Mouse (Mus musculus): ENCODE measurements around the gene Tbx21. TPM values are rescaled to one million over a fixed set of nuclear protein-coding genes. Genes with fewer than 3 reads are reported as not detected.
A peak's percentile ranks its signal among the peaks of the same experiment; 100 is the strongest.

Tbx21 gene
- total RNA-seq, 1 experiment from 2014 or later: 0.45 TPM

- ATAC-seq (replicated peaks in 1 of 2; ENCODE audit: insufficient read depth in 1 of 2, low FRiP score in 2 of 2, low TSS enrichment in 1 of 2, low read depth in 1 of 2, poor library complexity in 2 of 2, severe bottlenecking in 2 of 2): no peak
These were observed 24.1 kb upstream of the Tbx21 start for GRCm38 (mm10) chr11:97139256-97139655.

DNA sequence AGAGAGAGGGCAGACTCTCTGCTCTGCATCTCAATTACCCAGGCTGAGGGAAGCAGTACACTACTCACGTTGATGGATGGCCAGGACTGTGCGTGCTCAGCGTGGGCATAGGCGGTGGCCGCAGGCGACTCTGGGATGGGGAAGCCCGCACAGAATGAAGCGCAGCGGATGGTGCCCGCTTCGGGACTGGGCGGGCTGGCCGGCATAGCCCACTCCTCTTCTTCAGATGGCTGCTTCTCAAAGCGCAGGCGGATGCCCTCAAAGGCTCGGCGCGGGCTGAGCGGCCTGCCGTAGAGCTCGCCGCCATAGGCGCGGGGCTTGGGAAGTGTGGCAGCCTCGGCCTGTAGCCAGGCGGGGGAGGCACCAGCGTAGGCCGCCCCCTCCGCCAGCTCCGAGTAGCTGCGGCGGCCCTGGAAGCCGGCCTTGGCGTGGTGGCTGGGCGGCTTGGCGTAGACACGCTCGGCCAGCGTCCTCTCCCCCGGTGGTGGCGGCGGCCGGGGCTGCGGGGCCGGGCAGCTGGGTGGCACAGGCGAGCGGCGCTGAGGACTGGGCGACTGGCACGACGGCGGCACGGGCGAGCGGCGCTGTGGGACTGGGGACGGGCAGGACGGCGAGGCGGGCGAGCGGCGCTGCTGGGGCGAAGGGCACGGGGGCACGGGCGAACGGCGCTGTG lies 23.6 kb upstream of the Tbx21 start:
- no peak for ATAC-seq (replicated peaks in 1 of 2; ENCODE audit: insufficient read depth in 1 of 2, low FRiP score in 2 of 2, low TSS enrichment in 1 of 2, low read depth in 1 of 2, poor library complexity in 2 of 2, severe bottlenecking in 2 of 2)

DNA sequence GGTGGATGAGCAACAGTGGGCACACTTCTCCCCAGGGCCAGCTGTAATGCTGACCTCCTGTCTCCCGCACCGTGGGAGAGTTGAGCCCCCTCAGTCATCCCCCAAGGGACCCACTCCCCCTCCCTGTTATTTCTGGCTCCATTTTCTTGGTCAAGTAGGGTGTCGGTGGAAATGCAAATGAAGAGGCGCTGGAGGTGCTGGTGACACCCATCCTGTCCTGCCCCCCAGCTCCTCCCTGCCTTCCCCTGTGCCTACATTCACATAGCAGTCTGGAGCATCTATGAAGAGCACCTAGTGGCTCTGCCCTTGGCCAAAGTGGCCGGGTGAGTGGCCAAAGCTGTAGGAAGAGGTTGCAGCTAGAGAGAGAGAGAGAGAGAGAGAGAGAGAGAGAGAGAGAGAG lies 18.1 kb upstream of the Tbx21 start:
- ATAC-seq (replicated peaks in 1 of 2; ENCODE audit: insufficient read depth in 1 of 2, low FRiP score in 2 of 2, low TSS enrichment in 1 of 2, low read depth in 1 of 2, poor library complexity in 2 of 2, severe bottlenecking in 2 of 2): no peak

- ATAC-seq (replicated peaks in 1 of 2; ENCODE audit: insufficient read depth in 1 of 2, low FRiP score in 2 of 2, low TSS enrichment in 1 of 2, low read depth in 1 of 2, poor library complexity in 2 of 2, severe bottlenecking in 2 of 2): no peak
These were observed 17.1 kb upstream of the Tbx21 start for GRCm38 (mm10) chr11:97132185-97132584.

DNA sequence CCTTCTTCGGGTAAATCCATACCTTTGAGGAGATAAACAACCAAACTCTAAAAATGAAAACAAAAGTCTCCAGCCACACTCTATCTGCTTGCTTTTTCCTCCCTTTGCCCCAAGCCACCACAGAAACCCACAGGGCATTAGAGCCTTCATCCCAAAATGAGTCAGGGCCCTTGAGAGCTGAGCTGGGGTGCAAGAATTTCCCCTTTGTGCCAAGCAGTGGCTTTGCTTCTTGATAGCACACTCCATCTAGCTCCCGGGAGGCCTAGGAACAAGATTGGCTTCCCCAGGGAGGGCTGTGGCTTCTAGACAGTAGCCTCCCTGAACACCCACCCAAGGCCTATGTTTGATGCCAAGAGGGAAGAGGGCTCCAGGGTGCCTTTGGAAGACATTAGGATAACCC lies 16.6 kb upstream of the Tbx21 start:
- no peak for ATAC-seq (replicated peaks in 1 of 2; ENCODE audit: insufficient read depth in 1 of 2, low FRiP score in 2 of 2, low TSS enrichment in 1 of 2, low read depth in 1 of 2, poor library complexity in 2 of 2, severe bottlenecking in 2 of 2)

- ATAC-seq (replicated peaks in 1 of 2; ENCODE audit: insufficient read depth in 1 of 2, low FRiP score in 2 of 2, low TSS enrichment in 1 of 2, low read depth in 1 of 2, poor library complexity in 2 of 2, severe bottlenecking in 2 of 2): no peak
These were observed 15.2 kb upstream of the Tbx21 start for GRCm38 (mm10) chr11:97130318-97130717.

DNA sequence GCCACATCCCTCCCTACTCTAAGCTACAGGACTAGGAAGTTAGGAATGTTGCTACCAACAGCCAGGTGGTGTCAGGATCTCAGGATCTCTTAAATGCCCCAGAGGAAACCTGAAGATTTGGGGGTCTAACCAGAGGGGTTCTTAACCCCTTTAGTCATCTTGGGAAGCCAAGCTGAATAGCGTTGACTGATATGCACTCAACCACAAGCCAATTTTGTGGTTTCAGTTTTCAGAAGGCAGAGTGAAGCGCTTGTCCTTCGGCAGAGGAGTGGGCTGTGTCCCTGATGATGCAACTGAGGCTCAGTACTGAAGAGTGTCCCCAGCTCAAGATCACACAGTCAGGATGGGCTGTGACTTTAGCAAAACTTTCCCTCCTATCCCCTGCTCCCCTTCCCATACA lies 13.8 kb upstream of the Tbx21 start:
- no peak for ATAC-seq (replicated peaks in 1 of 2; ENCODE audit: insufficient read depth in 1 of 2, low FRiP score in 2 of 2, low TSS enrichment in 1 of 2, low read depth in 1 of 2, poor library complexity in 2 of 2, severe bottlenecking in 2 of 2)

DNA sequence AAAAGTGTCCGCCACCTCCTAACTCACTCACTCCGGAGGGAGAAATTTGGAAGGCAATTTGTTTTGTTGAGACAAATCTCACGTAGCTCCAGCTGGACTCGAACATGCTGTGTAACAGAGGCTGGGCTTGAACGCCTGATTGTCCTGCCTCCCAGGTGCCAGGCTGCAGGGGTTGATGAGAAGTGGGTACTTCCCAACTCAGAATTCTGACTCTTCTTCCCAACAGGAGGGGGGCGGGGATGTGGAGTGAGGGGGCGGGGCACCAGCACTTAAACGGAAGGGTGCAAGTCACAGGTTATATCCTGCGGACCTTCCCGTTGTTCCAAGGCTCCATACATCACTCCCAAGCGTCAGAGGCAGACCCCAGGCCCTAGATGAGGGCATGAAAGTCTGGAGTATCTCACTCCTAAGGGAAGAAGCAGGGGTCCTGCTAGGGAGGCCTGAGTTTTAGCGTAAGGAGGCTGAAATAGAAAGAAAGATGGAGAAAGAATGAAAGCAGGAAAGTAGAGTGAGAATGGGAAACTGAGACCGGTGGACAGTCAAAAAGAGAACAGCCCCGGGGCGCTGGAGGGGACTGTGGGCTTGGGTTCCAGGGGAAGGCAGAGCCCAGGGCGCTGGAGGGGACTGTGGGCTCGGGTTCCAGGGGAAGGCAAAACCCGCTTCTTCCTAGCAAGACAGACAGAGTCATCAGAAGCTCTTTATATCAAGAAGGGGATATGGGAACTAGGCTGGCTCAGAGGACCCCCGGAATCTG lies 12.5 kb upstream of the Tbx21 start:
- ATAC-seq (replicated peaks in 1 of 2; ENCODE audit: insufficient read depth in 1 of 2, low FRiP score in 2 of 2, low TSS enrichment in 1 of 2, low read depth in 1 of 2, poor library complexity in 2 of 2, severe bottlenecking in 2 of 2): 0 out of 4 replicates have a peak, but pooled peaks of 1 of the 2 experiments have one; percentile 11

DNA sequence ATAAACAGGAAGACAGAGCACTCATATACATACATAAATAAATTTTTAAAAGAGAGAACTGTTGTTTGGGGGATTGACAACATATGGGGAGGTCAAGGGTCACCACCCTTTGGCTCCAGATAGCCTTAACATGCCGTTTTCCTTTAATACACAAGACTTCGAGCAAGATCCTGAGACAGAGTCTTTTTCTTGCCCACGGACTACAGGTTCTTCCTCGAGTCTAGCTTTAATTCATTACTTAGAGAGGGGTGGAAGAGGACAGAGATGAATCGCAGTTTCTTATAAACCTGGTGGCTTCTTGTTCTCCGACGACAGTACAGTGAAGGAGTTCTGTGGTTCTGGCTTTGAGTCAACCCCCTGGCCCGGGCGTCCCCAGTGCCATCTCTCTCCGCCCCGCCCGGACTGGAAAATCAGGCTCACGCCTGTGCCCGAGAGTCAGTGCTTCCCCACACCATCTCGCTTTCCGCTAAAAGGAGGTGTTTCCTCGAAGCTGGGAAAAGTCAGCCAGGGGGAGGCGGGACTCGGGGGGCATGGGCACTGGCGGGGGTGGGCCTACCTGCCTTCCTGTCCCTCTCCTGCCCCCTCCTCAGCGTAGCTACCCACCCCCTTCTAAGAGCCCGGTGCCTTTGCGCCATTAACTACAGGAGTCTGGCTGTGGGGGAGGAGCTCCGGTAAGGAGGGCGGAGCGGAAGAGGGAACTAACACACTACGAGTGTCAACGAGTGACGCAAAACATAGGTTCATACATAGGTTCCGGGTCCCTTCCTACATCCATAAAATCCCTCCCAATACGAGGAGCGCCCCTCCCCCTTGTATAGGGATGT lies 11.7 kb upstream of the Tbx21 start:
- peak; percentile 82 to 85 for ATAC-seq (replicated peaks in 1 of 2; ENCODE audit: insufficient read depth in 1 of 2, low FRiP score in 2 of 2, low TSS enrichment in 1 of 2, low read depth in 1 of 2, poor library complexity in 2 of 2, severe bottlenecking in 2 of 2)

GRCm38 (mm10) chr11:97124266-97125036 lies 9.3 kb upstream of the Tbx21 start:
- ATAC-seq (replicated peaks in 1 of 2; ENCODE audit: insufficient read depth in 1 of 2, low FRiP score in 2 of 2, low TSS enrichment in 1 of 2, low read depth in 1 of 2, poor library complexity in 2 of 2, severe bottlenecking in 2 of 2): no peak

DNA sequence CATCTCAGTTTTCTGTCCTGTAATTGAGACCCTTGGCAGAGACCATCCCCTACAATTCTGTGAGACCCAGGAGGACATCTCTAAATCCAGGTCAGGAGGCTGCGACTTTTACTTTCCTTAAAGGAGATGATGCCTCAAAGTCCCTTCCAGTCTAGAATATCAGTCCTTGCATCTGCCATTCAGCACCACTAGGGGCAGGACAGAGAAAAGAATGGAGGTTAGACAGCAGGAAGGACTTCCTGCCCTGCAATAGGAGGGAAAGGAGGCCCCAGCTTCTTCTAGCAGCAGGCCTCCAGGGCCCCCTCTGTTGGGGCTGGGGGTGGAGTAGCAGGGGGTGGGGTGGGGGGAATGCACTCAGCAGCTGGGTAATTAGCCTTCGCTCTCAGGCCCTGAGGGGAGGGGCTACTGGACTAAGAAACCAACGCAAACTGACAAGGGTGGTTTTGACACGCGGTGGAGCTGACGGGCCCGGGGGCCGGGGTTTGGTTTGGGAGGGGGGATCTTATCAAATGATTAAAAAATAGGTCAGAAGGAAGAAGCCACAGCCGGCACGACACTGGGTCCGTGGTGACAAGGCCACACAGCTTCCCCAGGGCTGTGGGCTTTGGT lies 8.3 kb upstream of the Tbx21 start:
- ATAC-seq (replicated peaks in 1 of 2; ENCODE audit: insufficient read depth in 1 of 2, low FRiP score in 2 of 2, low TSS enrichment in 1 of 2, low read depth in 1 of 2, poor library complexity in 2 of 2, severe bottlenecking in 2 of 2): no peak

GRCm38 (mm10) chr11:97120641-97121040 lies 5.5 kb upstream of the Tbx21 start:
- no peak for ATAC-seq (replicated peaks in 1 of 2; ENCODE audit: insufficient read depth in 1 of 2, low FRiP score in 2 of 2, low TSS enrichment in 1 of 2, low read depth in 1 of 2, poor library complexity in 2 of 2, severe bottlenecking in 2 of 2)

DNA sequence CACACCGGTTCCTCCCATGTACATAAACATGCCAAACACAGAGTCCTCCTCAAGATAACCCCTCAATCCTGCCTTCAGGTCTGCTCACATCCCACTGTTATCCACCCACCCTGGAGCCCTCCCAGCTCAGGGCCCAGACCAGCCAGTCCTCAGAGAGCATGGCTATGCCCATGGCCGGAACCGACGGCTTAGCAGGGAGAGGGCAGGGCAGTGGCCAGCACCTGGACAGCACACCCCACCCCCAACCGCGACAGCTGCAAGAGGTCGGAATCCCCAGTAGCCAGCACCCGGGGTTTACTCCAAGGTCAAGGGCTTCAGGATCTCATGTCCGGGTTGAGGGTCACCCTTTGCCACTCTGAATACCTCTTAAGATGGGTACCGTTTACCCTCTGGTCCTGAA lies 5.1 kb upstream of the Tbx21 start:
- ATAC-seq (replicated peaks in 1 of 2; ENCODE audit: insufficient read depth in 1 of 2, low FRiP score in 2 of 2, low TSS enrichment in 1 of 2, low read depth in 1 of 2, poor library complexity in 2 of 2, severe bottlenecking in 2 of 2): no peak

DNA sequence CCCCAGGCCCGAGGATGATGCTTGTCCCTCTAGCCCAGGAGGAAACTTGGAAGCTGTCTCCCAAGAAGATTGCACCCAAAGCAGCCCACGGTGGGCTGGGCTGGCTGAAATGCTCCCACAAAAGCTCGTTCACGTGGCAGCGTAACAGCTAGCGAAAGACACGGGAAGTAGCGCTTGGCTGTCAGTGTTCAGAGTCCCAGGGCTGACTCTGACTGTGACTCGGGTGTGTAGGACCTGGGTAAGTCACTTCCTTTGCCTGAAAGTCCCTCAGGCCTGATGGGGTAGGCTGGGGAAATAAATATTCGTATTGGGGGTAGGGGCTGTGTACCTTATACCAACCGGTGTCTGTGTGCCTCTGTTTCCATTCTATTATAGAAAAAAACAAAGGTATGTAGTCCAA lies 666 bp upstream of the Tbx21 start:
- ATAC-seq (replicated peaks in 1 of 2; ENCODE audit: insufficient read depth in 1 of 2, low FRiP score in 2 of 2, low TSS enrichment in 1 of 2, low read depth in 1 of 2, poor library complexity in 2 of 2, severe bottlenecking in 2 of 2): 0 out of 4 replicates have a peak, but pooled peaks have one; percentile 20 to 29

- no peak for ATAC-seq (replicated peaks in 1 of 2; ENCODE audit: insufficient read depth in 1 of 2, low FRiP score in 2 of 2, low TSS enrichment in 1 of 2, low read depth in 1 of 2, poor library complexity in 2 of 2, severe bottlenecking in 2 of 2)
These were observed 2.5 kb downstream of the Tbx21 start for GRCm38 (mm10) chr11:97112519-97113125.

- no peak for ATAC-seq (replicated peaks in 1 of 2; ENCODE audit: insufficient read depth in 1 of 2, low FRiP score in 2 of 2, low TSS enrichment in 1 of 2, low read depth in 1 of 2, poor library complexity in 2 of 2, severe bottlenecking in 2 of 2)
These were observed 6.2 kb downstream of the Tbx21 start for GRCm38 (mm10) chr11:97108976-97109375.

DNA sequence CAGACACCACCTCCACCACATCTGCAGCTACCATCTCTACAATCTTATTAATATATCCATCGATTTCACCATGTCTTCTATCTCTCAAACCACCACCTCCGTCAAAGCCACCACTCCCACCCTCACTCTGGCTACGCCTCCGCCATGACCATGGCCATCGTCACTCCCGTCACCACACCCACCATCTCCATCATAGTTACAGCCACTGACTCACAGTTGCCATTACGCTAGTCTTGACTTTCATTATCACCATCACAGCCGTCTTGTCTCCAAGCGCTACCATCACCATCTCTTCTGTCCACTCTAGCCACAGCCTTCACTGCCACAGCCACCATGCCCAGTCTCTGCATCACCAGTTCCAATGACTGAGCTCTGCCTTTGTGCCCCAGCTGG lies 11.0 kb downstream of the Tbx21 start:
- ATAC-seq (replicated peaks in 1 of 2; ENCODE audit: insufficient read depth in 1 of 2, low FRiP score in 2 of 2, low TSS enrichment in 1 of 2, low read depth in 1 of 2, poor library complexity in 2 of 2, severe bottlenecking in 2 of 2): no peak

Data from hematopoietic stem cell, adult 5-6 weeks (primary cell).